Mouse (Mus musculus): ENCODE measurements at regions not wholly inside any gene's neighbourhood (a gene's known extent, or its start where the extent isn't known, plus 50 kb on each side); places are given as distances from the start of the nearest gene placed in this dataset.

GRCm38 (mm10) chr12:21511043-21511665 lies 93.7 kb upstream of the Ywhaq start:
- TF ChIP-seq POLR2A (IDR thresholded peaks at IDR 0.05; ENCODE audit: borderline replicate concordance, control insufficient read depth, low read depth, low read length) (no peak), CTCF (IDR thresholded peaks at IDR 0.05; ENCODE audit: control insufficient read depth, insufficient read depth, low read length) (no peak)
